Mouse (Mus musculus): ENCODE data around the gene Zcchc18. TPM values are rescaled to one million over a fixed set of nuclear protein-coding genes. Genes with fewer than 3 reads are reported as not detected.
A peak's percentile ranks its signal among the peaks of the same experiment; 100 is the strongest.
"Not testable (repeated sequence)": the region's sequence is repeated elsewhere in the genome, so short reads cannot be mapped to it uniquely, and the experiment has no call there.

The Zcchc18 gene
- 2.7 and 4.5 TPM in 2 replicates for polyA plus RNA-seq (2011; ENCODE audit: insufficient read length, low read depth, missing spikeins)

GRCm38 (mm10) chrX:136992978-136993547, at the start of gene Zcchc18:
TSS of gene Zcchc18 (plus strand) at chrX:136993155.
- Histone ChIP-seq H3K4me3 (ENCODE audit: insufficient read depth, low read length) (peak within 1 kb of the TSS; percentile 58), H3K27ac (ENCODE audit: insufficient read depth, low read length) (no peak within 1 kb of the TSS)

GRCm38 (mm10) chrX:136957583-136958279, 35.2 kb upstream of the Zcchc18 start:
- H3K4me3 ChIP-seq (ENCODE audit: insufficient read depth, low read length); H3K27ac ChIP-seq (ENCODE audit: insufficient read depth, low read length); H3K4me1 ChIP-seq (ENCODE audit: control insufficient read depth, insufficient read depth, low read length): not testable (repeated sequence)

More at GRCm38 (mm10) chrX:136992978-136993547, at the start of gene Zcchc18:
- TF ChIP-seq CTCF (IDR thresholded peaks at IDR 0.05; ENCODE audit: borderline replicate concordance, insufficient read depth, low read length) (no peak), POLR2A (IDR thresholded peaks at IDR 0.05; ENCODE audit: low read depth, low read length) (peak; percentile 9; the same call in 1 of the 2 replicates)
- H3K4me1 ChIP-seq (ENCODE audit: control insufficient read depth, insufficient read depth, low read length): no peaks in the 10 kb centered on the region

- H3K4me1 ChIP-seq (ENCODE audit: control insufficient read depth, insufficient read depth, low read length); H3K27ac ChIP-seq (ENCODE audit: insufficient read depth, low read length); H3K4me3 ChIP-seq (ENCODE audit: insufficient read depth, low read length): not testable (repeated sequence)
Measured at GRCm38 (mm10) chrX:136958300-136958699, 34.7 kb upstream of the Zcchc18 start.

- Histone ChIP-seq H3K27ac (ENCODE audit: insufficient read depth, low read length) (no peak overlapping the region), H3K4me1 (ENCODE audit: control insufficient read depth, insufficient read depth, low read length) (no peaks in the 10 kb centered on the region), H3K4me3 (ENCODE audit: insufficient read depth, low read length) (no peak overlapping the region)
- TF ChIP-seq CTCF (IDR thresholded peaks at IDR 0.05; ENCODE audit: borderline replicate concordance, insufficient read depth, low read length) (peak; percentile 33; the same call in 1 of the 2 replicates), POLR2A (IDR thresholded peaks at IDR 0.05; ENCODE audit: low read depth, low read length) (no peak)
Measured at GRCm38 (mm10) chrX:136959688-136960087, 33.3 kb upstream of the Zcchc18 start.

- H3K27ac ChIP-seq (ENCODE audit: insufficient read depth, low read length); H3K4me1 ChIP-seq (ENCODE audit: control insufficient read depth, insufficient read depth, low read length): not testable (repeated sequence)
- peak within 1 kb of the TSS; percentile 29 for H3K4me3 ChIP-seq (ENCODE audit: insufficient read depth, low read length)
Measured at GRCm38 (mm10) chrX:136975397-136975796, 17.6 kb upstream of the Zcchc18 start, which contains the start of gene Tmsb15b2. TSS of gene Tmsb15b2 (minus strand) at chrX:136975497.

GRCm38 (mm10) chrX:136976424-136977084, 16.4 kb upstream of the Zcchc18 start, which contains the start of the genes Tmsb15l and Tmsb15b1:
TSS of gene Tmsb15l (minus strand) at chrX:136976869.
TSS of gene Tmsb15b1 (minus strand) at chrX:136976874.
- no peak for TF ChIP-seq CTCF (IDR thresholded peaks at IDR 0.05; ENCODE audit: borderline replicate concordance, insufficient read depth, low read length)
- TF ChIP-seq POLR2A (IDR thresholded peaks at IDR 0.05; ENCODE audit: low read depth, low read length): peak; percentile 39; the same call in 1 of the 2 replicates
- Histone ChIP-seq H3K27ac (ENCODE audit: insufficient read depth, low read length) (no peak within 1 kb of the TSS), H3K4me1 (ENCODE audit: control insufficient read depth, insufficient read depth, low read length) (no peaks in the 10 kb centered on the region), H3K4me3 (ENCODE audit: insufficient read depth, low read length) (peak within 1 kb of the TSS; percentile 29)

- Histone ChIP-seq H3K4me1 (ENCODE audit: control insufficient read depth, insufficient read depth, low read length) (no peaks in the 10 kb centered on the region), H3K4me3 (ENCODE audit: insufficient read depth, low read length) (no peak overlapping the region), H3K27ac (ENCODE audit: insufficient read depth, low read length) (no peak overlapping the region)
- TF ChIP-seq POLR2A (IDR thresholded peaks at IDR 0.05; ENCODE audit: low read depth, low read length): no peak
- peak; percentile 32; the same call in 1 of the 2 replicates for TF ChIP-seq CTCF (IDR thresholded peaks at IDR 0.05; ENCODE audit: borderline replicate concordance, insufficient read depth, low read length)
Measured at GRCm38 (mm10) chrX:136978616-136979015, 14.3 kb upstream of the Zcchc18 start.

- Histone ChIP-seq H3K4me1 (ENCODE audit: control insufficient read depth, insufficient read depth, low read length) (no peaks in the 10 kb centered on the region), H3K27ac (ENCODE audit: insufficient read depth, low read length) (no peak overlapping the region), H3K4me3 (ENCODE audit: insufficient read depth, low read length) (no peak overlapping the region)
- TF ChIP-seq CTCF (IDR thresholded peaks at IDR 0.05; ENCODE audit: borderline replicate concordance, insufficient read depth, low read length): no peak
- no peak for TF ChIP-seq POLR2A (IDR thresholded peaks at IDR 0.05; ENCODE audit: low read depth, low read length)
Measured at GRCm38 (mm10) chrX:136986039-136986438, 6.9 kb upstream of the Zcchc18 start.

GRCm38 (mm10) chrX:136991274-136991673, 1.7 kb upstream of the Zcchc18 start:
- Histone ChIP-seq H3K27ac (ENCODE audit: insufficient read depth, low read length) (no peak overlapping the region), H3K4me3 (ENCODE audit: insufficient read depth, low read length) (no peak overlapping the region), H3K4me1 (ENCODE audit: control insufficient read depth, insufficient read depth, low read length) (no peaks in the 10 kb centered on the region)
- TF ChIP-seq CTCF (IDR thresholded peaks at IDR 0.05; ENCODE audit: borderline replicate concordance, insufficient read depth, low read length): no peak
- no peak for TF ChIP-seq POLR2A (IDR thresholded peaks at IDR 0.05; ENCODE audit: low read depth, low read length)
